Mouse (Mus musculus) mouse embryonic stem cell (cell line): ENCODE results near the gene Mlxipl.

Source experiments
- in situ Hi-C, 2 experiments: fragments of 300-500 bp; cut with MboI; formaldehyde crosslinking; loops; 1 replicate in 1 of 2; 3 replicates in 1 of 2; pipeline ENCODE4 v1.14.3; 2019 to 2020; ENCODE audit warnings: low sequenced_read_pairs in 2 of 2, low pct_unique_long_range_greater_than_20kb in 1 of 2, mixed read lengths in 1 of 2; ENCODE audit not compliant: unreplicated experiment in 1 of 2

Mlxipl gene

GRCm38 (mm10) chr5:135127669-135128068, 38.0 kb downstream of the Mlxipl start:
- in situ Hi-C loops = no loop called here

- in situ Hi-C loops = no loop called here
Measured at GRCm38 (mm10) chr5:135129747-135130146, 40.1 kb downstream of the Mlxipl start.

- in situ Hi-C loops = no loop called here
Measured at GRCm38 (mm10) chr5:135133736-135134405, 44.2 kb downstream of the Mlxipl start.

GRCm38 (mm10) chr5:135134534-135134933, 44.8 kb downstream of the Mlxipl start:
- in situ Hi-C loops = no loop called here

- in situ Hi-C loops = no loop called here
Measured at GRCm38 (mm10) chr5:135139881-135140280, 50.2 kb downstream of the Mlxipl start.

- in situ Hi-C loops = no loop called here
Measured at GRCm38 (mm10) chr5:135144469-135144868, 54.8 kb downstream of the Mlxipl start.

- in situ Hi-C loops = no loop called here
Measured at GRCm38 (mm10) chr5:135145532-135145931, 55.8 kb downstream of the Mlxipl start.

GRCm38 (mm10) chr5:135145955-135146354, 56.3 kb downstream of the Mlxipl start:
- in situ Hi-C loops = no loop called here

- in situ Hi-C loops = no loop called here
Measured at GRCm38 (mm10) chr5:135148715-135149052, 59.0 kb downstream of the Mlxipl start.

- in situ Hi-C loops = no loop called here
Measured at GRCm38 (mm10) chr5:135149053-135149819, 59.5 kb downstream of the Mlxipl start, which contains the start of gene Tbl2. Gene Tbl2 (plus strand): TSS chr5:135149657.

- in situ Hi-C loops = no loop called here
Measured at GRCm38 (mm10) chr5:135149820-135150178, 60.1 kb downstream of the Mlxipl start.

GRCm38 (mm10) chr5:135156496-135156895, 66.8 kb downstream of the Mlxipl start:
- in situ Hi-C loops = no loop called here

GRCm38 (mm10) chr5:135161221-135161620, 71.5 kb downstream of the Mlxipl start:
- in situ Hi-C loops = no loop called here

- in situ Hi-C loops = no loop called here
Measured at GRCm38 (mm10) chr5:135161650-135162049, 72.0 kb downstream of the Mlxipl start.

- in situ Hi-C loops = no loop called here
Measured at GRCm38 (mm10) chr5:135162361-135162760, 72.7 kb downstream of the Mlxipl start.

- in situ Hi-C loops = no loop called here
Measured at GRCm38 (mm10) chr5:135162821-135163220, 73.1 kb downstream of the Mlxipl start.

GRCm38 (mm10) chr5:135166909-135167308, 77.2 kb downstream of the Mlxipl start:
- in situ Hi-C loops = no loop called here

- in situ Hi-C loops = no loop called here
Measured at GRCm38 (mm10) chr5:135167469-135167868, 77.8 kb downstream of the Mlxipl start.

- in situ Hi-C loops = no loop called here
Measured at GRCm38 (mm10) chr5:135168063-135169062, 78.7 kb downstream of the Mlxipl start, which contains the start of gene Bcl7b. Gene Bcl7b (plus strand): TSS chr5:135168283.
